Mouse (Mus musculus) heart, embryonic 11.5 days (tissue): ENCODE results near the gene Mitd1. TPM values are rescaled to one million over a fixed set of nuclear protein-coding genes. Genes with fewer than 3 reads are reported as not detected.

Experiments used
- ATAC-seq: fragments of 200-750 bp; cut with Nextera tagmentation; replicated peaks from 2 replicates; pipeline ENCODE4 v1.8.0; 2017; ENCODE audit warnings: moderate library complexity; ENCODE audit not compliant: insufficient number of reproducible peaks, low FRiP score, low TSS enrichment
- H3K27ac ChIP-seq: fragments of 300-500 bp; sonication (generic); 2 replicates; pipeline ENCODE4 v1.5.1; 2014; ENCODE audit warnings: mild to moderate bottlenecking, low read depth, low read length
- H3K27me3 ChIP-seq: fragments of 300-500 bp; sonication (generic); 2 replicates; pipeline ENCODE4 v1.6.1; 2014; ENCODE audit warnings: mild to moderate bottlenecking, low read length, mixed read lengths; ENCODE audit not compliant: control insufficient read depth, insufficient read depth
- H3K36me3 ChIP-seq: fragments of 300-500 bp; sonication (generic); 2 replicates; pipeline ENCODE4 v1.6.1; 2014; ENCODE audit warnings: mild to moderate bottlenecking, low read length, moderate library complexity, mixed read lengths; ENCODE audit not compliant: control insufficient read depth, insufficient read depth
- H3K4me1 ChIP-seq: fragments of 300-500 bp; sonication (generic); 2 replicates; pipeline ENCODE4 v1.6.1; 2014; ENCODE audit warnings: low read length; ENCODE audit not compliant: control insufficient read depth, insufficient read depth
- H3K4me2 ChIP-seq: fragments of 300-500 bp; sonication (generic); 2 replicates; pipeline ENCODE4 v1.6.1; 2014; ENCODE audit warnings: mild to moderate bottlenecking, moderate library complexity
- H3K4me3 ChIP-seq: fragments of 300-500 bp; sonication (generic); 2 replicates; pipeline ENCODE4 v1.5.1; 2014; ENCODE audit warnings: low read depth, low read length
- H3K9ac ChIP-seq: fragments of 300-500 bp; sonication (generic); 2 replicates; pipeline ENCODE4 v1.6.1; 2014; ENCODE audit warnings: mild to moderate bottlenecking, low read depth, low read length, moderate library complexity
- H3K9me3 ChIP-seq: fragments of 300-500 bp; sonication (generic); replicated peaks from 2 replicates; pipeline ENCODE4 v1.6.1; 2016; ENCODE audit warnings: low read length; ENCODE audit not compliant: control insufficient read depth
- WGBS: fragments of 180-500 bp; shearing (Covaris S2); extraction: QIAGEN DNeasy Blood & Tissue Kit; methylation state at CpG from one replicate; pipeline ENCODE4 v1.1.7; 2014; ENCODE audit not compliant: insufficient replicate concordance; 5-methylcytosine and 5-hydroxymethylcytosine counted together
- polyA plus RNA-seq: library from polyadenylated mRNA; unstranded; fragments of >200 nt; fragmentation: Nextera tagmentation; extraction: Ambion mirVana; gene quantifications from 2 replicates; pipeline ENCODE4 v1.2.1, GENCODE M21; 2014

Gene Mitd1
- polyA plus RNA-seq, 1 experiment from 2014 or later: 15.9 TPM

DNA sequence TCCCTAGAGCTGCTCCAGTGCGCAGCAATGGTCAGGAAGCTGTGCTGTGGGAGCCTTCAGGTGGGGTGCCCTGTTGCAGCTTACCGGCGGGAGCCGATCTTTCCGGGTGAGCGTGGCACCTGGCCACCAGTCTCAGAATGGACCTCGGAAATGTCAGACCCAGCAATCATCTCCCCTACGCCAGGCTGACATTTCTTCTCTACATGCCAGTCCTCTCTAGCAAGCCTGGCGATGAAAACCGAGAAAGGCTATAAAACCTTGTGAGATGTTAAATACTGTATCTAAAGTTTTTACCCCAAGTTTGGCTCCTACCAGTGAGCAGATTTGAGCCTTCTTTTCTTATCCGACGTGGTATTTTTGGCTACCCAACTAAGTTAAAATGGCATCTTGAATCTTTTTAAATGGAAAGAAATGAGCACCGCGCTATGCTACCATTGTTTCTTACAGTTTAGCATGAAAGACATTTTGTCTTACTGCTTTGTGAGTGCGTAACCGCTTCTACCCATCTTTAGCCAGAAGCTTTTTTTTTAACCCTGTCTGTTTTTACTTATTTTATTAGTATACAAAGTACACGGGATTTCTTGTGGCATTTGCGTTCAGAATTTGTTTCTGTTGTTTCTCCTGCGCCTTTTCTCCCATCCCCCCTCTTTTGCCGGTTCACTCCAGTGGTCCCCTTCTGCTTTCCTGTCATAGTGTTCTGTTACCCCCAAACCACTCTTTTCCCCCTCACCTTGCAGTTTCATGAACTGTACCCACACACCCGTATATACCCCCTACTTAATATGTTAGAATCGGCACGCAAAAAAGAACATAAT is 24.6 kb downstream of the Mitd1 start:
- H3K4me3 ChIP-seq: peak overlapping the region; percentile 72
- H3K4me1 ChIP-seq: no peaks in the 10 kb centered on the region
- peak overlapping the region; percentile 76 for H3K9ac ChIP-seq
- 12% methylated on average over 23 of the region's 23 CpGs for WGBS
- ATAC-seq: no peak
- peak overlapping the region; percentile 87 for H3K4me2 ChIP-seq
- H3K9me3 ChIP-seq: no peaks in the 10 kb centered on the region
- 0 out of 2 replicates have a peak, but pooled peaks cover 4% of the 10 kb centered on the region for H3K27me3 ChIP-seq
- no peaks in the 10 kb centered on the region for H3K36me3 ChIP-seq
- H3K27ac ChIP-seq: peak overlapping the region; percentile 84

DNA sequence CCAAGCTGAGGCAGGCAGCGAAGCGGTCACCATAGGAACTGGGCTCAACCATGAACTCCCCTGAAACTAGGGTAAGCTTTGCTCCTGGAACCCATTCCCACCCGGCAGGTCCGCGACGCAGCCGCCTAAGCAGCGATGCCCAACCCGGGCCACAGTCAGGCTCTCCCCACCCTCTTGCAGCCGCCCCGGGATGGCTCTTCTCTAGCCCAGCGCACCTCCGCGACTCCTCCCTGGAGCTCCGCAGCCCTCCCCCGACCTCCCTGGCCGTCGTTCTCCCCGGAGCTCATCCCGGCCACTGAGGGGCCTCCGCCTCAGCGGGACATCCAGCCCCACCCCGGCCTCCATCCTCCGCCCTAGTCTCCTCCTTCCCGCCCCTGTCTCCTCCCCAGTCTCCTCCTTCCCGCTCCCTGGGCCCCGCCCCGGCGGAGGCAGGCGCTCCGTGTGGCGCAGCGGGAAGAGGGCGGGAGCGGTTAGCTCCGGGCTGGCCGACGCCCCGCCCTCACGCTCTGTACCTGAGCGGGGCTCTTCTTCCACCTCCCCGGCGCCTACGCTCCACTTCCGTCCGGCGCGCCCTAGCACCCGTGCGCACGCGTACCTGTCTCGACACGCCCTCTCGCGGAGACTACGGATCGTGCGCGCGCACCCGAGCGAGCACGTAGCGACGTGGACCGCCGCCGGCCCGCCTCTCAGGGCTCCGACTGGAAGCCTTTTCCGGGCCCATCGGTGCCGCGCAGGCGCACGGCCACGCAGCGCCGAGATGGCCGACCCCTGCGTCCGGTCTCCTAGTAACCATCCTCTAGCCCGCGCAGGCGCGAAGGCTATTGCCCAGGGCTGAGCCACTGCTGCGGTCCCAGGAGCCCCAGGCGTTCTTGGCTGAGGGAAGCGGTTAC is 25.5 kb downstream of the Mitd1 start:
- Histone ChIP-seq H3K9me3 (no peaks in the 10 kb centered on the region), H3K4me2 (peak overlapping the region; percentile 87), H3K27ac (peak overlapping the region; percentile 85), H3K4me1 (no peaks in the 10 kb centered on the region), H3K36me3 (no peaks in the 10 kb centered on the region), H3K4me3 (peak overlapping the region; percentile 72), H3K9ac (peak overlapping the region; percentile 76), H3K27me3 (0 out of 2 replicates have a peak, but pooled peaks cover 4% of the 10 kb centered on the region)
- WGBS: 2% methylated on average over 87 of the region's 90 CpGs
- peak; percentile 99 for ATAC-seq

DNA sequence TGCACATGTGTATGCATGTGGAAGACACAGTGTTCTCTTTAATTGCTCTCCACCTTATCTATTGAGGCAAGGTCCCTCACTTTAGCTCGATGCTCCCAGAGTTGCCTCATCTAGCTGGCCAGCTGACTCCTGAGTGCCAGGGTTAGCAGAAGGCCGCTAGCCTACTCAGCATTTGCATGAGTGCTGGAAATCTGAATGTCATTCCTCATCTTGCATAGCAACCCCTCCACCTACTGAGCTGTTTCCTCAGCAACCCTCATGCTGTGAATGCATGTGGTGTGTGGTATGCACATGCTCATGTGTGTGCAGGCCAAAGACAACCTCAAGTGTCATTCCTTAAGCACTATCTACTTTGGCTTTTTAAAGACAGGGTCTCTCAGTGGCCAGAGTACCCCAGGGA is 39.5 kb downstream of the Mitd1 start:
- H3K4me2 ChIP-seq: no peak overlapping the region
- 31% methylated on average over 2 of the region's 2 CpGs for WGBS

DNA sequence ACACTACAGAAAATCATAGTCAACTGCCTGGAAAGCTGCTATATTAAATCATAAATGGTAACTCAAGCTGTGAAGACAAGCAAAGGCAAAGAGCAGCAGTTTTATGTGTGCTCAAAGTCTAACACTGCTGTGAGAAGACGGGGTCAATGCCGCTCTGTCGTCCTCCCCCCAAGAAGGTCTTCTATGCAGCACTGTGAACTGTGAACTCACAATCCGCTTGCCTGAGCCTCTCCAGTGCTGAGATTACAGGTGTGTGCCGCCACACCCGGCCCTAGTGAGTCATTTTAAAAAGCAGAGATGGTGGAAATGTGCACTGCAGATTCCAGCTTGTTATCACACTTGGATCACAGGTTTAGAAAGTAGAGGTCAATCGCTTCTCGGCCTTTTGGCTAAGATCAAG is 43.3 kb downstream of the Mitd1 start:
- no peak for ATAC-seq
- Histone ChIP-seq H3K4me1 (no peaks in the 10 kb centered on the region), H3K27me3 (no peaks in the 10 kb centered on the region), H3K4me2 (no peak overlapping the region), H3K4me3 (no peak overlapping the region), H3K27ac (no peak overlapping the region), H3K36me3 (no peaks in the 10 kb centered on the region), H3K9ac (no peak overlapping the region), H3K9me3 (no peaks in the 10 kb centered on the region)
- WGBS: 72% methylated on average over 8 of the region's 8 CpGs

More for the DNA sequence above, 39.5 kb downstream of the Mitd1 start:
- no peaks in the 10 kb centered on the region for H3K27me3 ChIP-seq
- ATAC-seq: no peak
- H3K9ac ChIP-seq: no peak overlapping the region
- H3K4me1 ChIP-seq: no peaks in the 10 kb centered on the region
- H3K27ac ChIP-seq: no peak overlapping the region
- H3K9me3 ChIP-seq: no peaks in the 10 kb centered on the region
- no peaks in the 10 kb centered on the region for H3K36me3 ChIP-seq
- H3K4me3 ChIP-seq: no peak overlapping the region

DNA sequence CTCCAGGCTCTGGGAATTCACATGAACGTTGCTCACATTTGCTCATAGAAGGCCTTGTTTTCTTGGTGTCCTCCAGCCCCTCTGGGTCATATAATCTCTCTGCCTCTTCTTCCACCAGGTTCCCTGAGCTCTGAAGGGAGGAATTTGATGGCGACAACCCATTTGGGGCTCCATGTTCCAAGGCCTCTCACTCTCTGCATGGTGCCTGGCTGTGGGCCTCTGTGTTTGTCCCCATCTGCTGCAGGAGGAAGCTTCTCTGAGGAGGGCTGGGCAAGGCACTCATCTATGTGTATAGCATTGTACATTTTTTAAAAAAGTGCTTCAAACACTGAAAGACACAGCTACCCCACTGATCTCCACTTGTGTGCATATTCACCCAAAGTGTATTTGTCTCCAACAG is 58.5 kb downstream of the Mitd1 start:
- H3K4me3 ChIP-seq: no peak overlapping the region
- no peaks in the 10 kb centered on the region for H3K4me1 ChIP-seq
- peaks cover 4% of the 10 kb centered on the region for H3K36me3 ChIP-seq
- no peak overlapping the region for H3K27ac ChIP-seq
- ATAC-seq: no peak
- no peak overlapping the region for H3K9ac ChIP-seq
- H3K9me3 ChIP-seq: no peaks in the 10 kb centered on the region
- H3K4me2 ChIP-seq: no peak overlapping the region
- 53% methylated on average over 2 of the region's 2 CpGs for WGBS
- H3K27me3 ChIP-seq: no peaks in the 10 kb centered on the region

Other genes starting within 250 kb of the Mitd1 start
- 2.8 and 3.7 TPM in 2 replicates for gene 2010300C02Rik, start 170.3 kb downstream of the Mitd1 start, polyA plus RNA-seq
- gene Tsga10, start 24.0 kb downstream of the Mitd1 start, polyA plus RNA-seq: 4.2 and 4.6 TPM in 2 replicates
- gene Lipt1, start 18.7 kb downstream of the Mitd1 start, polyA plus RNA-seq: 8.3 and 9.9 TPM in 2 replicates
- gene Mrpl30, start 66 bp upstream of the Mitd1 start, polyA plus RNA-seq: 260 and 280 TPM in 2 replicates
- not detected in 2 replicates for gene Lyg2, start 26.1 kb upstream of the Mitd1 start, polyA plus RNA-seq
- not detected in 2 replicates for gene Lyg1, start 67.3 kb upstream of the Mitd1 start, polyA plus RNA-seq
- gene Txndc9, start 107.5 kb upstream of the Mitd1 start, polyA plus RNA-seq: 120 and 126 TPM in 2 replicates
- gene Eif5b, start 107.6 kb upstream of the Mitd1 start, polyA plus RNA-seq: 24.6 and 27.2 TPM in 2 replicates
- 20.4 and 24.0 TPM in 2 replicates for gene Rev1, start 239.4 kb upstream of the Mitd1 start, polyA plus RNA-seq